Mouse (Mus musculus): ENCODE data around the gene 4930404H24Rik.

GRCm38 (mm10) chr2:153542936-153543668 lies 50.5 kb downstream of the 4930404H24Rik start:
- TF ChIP-seq CTCF (IDR thresholded peaks at IDR 0.05; ENCODE audit: control insufficient read depth, insufficient read depth, insufficient replicate concordance, low read depth, low read length) (no peak), POLR2A (IDR thresholded peaks at IDR 0.05; ENCODE audit: control insufficient read depth, low read depth, low read length) (no peak)

Measured in testis, adult 2 months (tissue).